Mouse (Mus musculus) lung, postnatal 0 days (tissue): ENCODE measurements around the gene Eng.

Source experiments
- CTCF ChIP-seq: IDR thresholded peaks from 2 replicates; pipeline ENCODE4 v1.5.1; 2016; ENCODE audit warnings: antibody characterized with exemption, mild to moderate bottlenecking
- EP300 ChIP-seq: IDR thresholded peaks from 2 replicates; pipeline ENCODE4 v1.6.1; 2016; ENCODE audit warnings: antibody characterized with exemption, mild to moderate bottlenecking, control low read depth

GRCm38 (mm10) chr2:32687562-32687961, 41.2 kb downstream of the Eng start:
- no peak for TF ChIP-seq CTCF
- no peak for TF ChIP-seq EP300
